Mouse (Mus musculus) left cerebral cortex, adult 2 months (tissue): ENCODE results near the gene Olfr1359. TPM values are rescaled to one million over a fixed set of nuclear protein-coding genes. Genes with fewer than 3 reads are reported as not detected.
"Not testable (repeated sequence)": the region's sequence is repeated elsewhere in the genome, so short reads cannot be mapped to it uniquely, and the experiment has no call there.

Experiments
- DNase-seq, 2 experiments: peaks; one replicate each; pipeline ENCODE4 v3.0.0; 2021 to 2022; ENCODE audit warnings: low spot score in 2 of 2, mixed read lengths in 1 of 2; ENCODE audit errors: extremely low spot score in 1 of 2
- H3K27ac ChIP-seq: fragments of 200-600 bp; 2 replicates; pipeline ENCODE4 v1.8.1; 2022
- H3K4me3 ChIP-seq: fragments of 200-600 bp; 2 replicates; pipeline ENCODE4 v1.8.1; 2022
- CTCF ChIP-seq: fragments of 200-600 bp; IDR thresholded peaks from 2 replicates; pipeline ENCODE4 v1.8.1; 2022; ENCODE audit warnings: antibody characterized with exemption, mild to moderate bottlenecking, moderate library complexity
- intact Hi-C: fragments of 180-260 bp; cut with DNase I; formaldehyde crosslinking; loops from one replicate; pipeline ENCODE4 v1.15.1; 2025
- total RNA-seq, 2 experiments: library from RNA; stranded (reverse); gene quantifications; 2 replicates each; pipeline ENCODE4 v1.2.3; 2021

Olfr1359 gene
- total RNA-seq, 2 experiments from 2014 or later: not detected

- Histone ChIP-seq H3K27ac (no peak overlapping the region), H3K4me3 (peak overlapping the region; percentile 38; the same call in 1 of the 2 replicates)
- no peak for DNase-seq
- no peak for TF ChIP-seq CTCF
- intact Hi-C loops: loop anchor here (1.0 to 10.0 kb wide), 4 partner anchors 16 to 1964 kb away; partner anchors contain the start of genes Hist1h2ac, Hist1h2bc and Hist1h4d
These were observed 20.6 kb downstream of the Olfr1359 start for GRCm38 (mm10) chr13:21718381-21719080.

DNA sequence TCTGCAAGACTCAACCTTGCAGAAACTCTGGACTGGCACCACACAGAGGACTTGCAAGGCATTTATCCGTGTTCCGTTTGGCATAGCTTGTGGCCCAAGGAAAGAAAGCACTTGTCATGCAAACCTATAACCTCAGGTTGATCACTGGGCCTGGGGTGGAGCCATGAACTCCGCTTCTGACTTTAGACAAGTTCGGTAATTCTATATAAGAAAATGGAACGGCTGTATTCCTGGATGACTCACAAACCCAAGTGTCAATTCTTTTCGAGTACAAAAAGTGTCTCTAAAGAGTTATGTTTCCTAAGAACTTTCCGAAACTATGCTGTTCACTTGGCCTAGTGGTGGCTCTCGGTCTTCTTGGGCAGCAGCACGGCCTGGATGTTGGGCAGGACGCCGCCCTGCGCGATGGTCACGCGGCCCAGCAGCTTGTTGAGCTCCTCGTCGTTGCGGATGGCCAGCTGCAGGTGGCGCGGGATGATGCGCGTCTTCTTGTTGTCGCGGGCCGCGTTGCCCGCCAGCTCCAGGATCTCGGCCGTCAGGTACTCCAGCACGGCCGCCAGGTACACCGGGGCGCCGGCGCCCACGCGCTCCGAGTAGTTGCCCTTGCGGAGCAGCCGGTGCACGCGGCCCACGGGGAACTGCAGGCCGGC lies 23.3 kb downstream of the Olfr1359 start:
- H3K27ac ChIP-seq, DNase-seq, intact Hi-C loops: not testable (repeated sequence)
- peak overlapping the region; percentile 46 for H3K4me3 ChIP-seq

GRCm38 (mm10) chr13:21721757-21722372 lies 24.0 kb downstream of the Olfr1359 start, which contains the start of gene Hist1h2bm:
Hist1h2bm (plus strand) TSS chr13:21722044.
- peak within 1 kb of the TSS; percentile 46 for H3K4me3 ChIP-seq
- intact Hi-C loops: loop anchor here (2.0 kb wide), 1 partner anchor 57 kb away; no protein-coding TSS in a partner anchor
- peak; percentile 56 to 62 for DNase-seq
- not testable (repeated sequence) for H3K27ac ChIP-seq

- intact Hi-C loops: loop anchor here (2.0 kb wide), 1 partner anchor 56 kb away; no protein-coding TSS in a partner anchor
- H3K27ac ChIP-seq: no peak overlapping the region
These were observed 24.5 kb downstream of the Olfr1359 start for GRCm38 (mm10) chr13:21722373-21722925.

GRCm38 (mm10) chr13:21722993-21723836 lies 25.3 kb downstream of the Olfr1359 start:
- no peak overlapping the region for H3K4me3 ChIP-seq
- TF ChIP-seq CTCF: no peak; the same call in 1 of the 2 replicates
- intact Hi-C loops: loop anchor here (2.0 kb wide), 1 partner anchor 56 kb away; no protein-coding TSS in a partner anchor
- no peak overlapping the region for H3K27ac ChIP-seq
- no peak for DNase-seq

More at GRCm38 (mm10) chr13:21722373-21722925, 24.5 kb downstream of the Olfr1359 start:
- peak overlapping the region; percentile 46 for H3K4me3 ChIP-seq
- no peak for TF ChIP-seq CTCF
- no peak for DNase-seq

DNA sequence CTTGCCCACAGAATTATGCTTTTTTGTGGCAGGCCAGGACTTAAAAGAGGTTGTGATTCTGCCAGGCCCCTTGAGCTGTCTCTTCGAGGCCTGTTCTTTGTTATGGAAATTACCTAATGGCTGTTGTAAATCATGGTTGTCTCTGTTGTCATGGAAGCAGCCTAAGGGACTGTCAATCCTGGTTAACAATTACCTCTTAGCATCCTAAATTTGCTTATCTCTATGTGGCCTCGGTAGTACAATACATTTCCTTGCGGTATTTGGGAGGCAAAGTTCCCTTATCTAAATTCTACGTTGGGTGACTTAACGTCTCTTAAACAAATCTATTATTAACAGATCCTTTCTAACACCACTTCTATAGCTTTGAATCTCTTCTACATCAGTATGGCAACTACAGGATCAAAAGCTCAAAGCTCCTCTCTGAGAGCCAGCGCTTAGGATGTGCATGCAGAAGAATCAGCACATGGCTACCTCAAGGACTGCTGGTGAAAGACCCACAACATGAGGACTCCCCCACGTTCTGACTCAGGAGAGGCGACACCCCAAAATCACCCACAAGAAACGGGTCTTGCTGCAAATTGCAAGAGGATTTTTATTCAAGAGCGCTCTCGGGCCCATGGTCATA lies 30.1 kb downstream of the Olfr1359 start:
- H3K4me3 ChIP-seq: no peak overlapping the region
- no peak for TF ChIP-seq CTCF
- H3K27ac ChIP-seq: no peak overlapping the region
- no peak for DNase-seq
- intact Hi-C loops: no loop called here

DNA sequence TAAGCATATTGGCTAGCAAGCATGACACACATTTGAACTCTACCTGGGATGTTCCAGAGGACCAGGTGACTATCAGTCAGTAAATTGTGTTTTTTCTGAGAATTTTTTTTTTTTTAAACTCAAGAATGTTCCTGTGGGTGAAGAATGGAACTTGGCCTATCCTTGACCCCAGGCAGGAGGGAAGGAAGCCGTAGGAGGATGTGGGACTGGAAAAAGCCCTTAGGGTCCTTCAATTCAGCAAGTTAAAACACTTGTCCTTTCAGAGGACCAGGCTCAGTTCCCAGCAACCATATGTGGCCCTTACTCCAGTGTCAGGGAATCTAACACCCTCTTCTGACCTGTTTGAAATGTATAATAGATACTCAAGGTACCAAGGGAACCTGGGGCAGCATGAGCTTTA lies 31.6 kb downstream of the Olfr1359 start:
- no peak for DNase-seq
- no peak for TF ChIP-seq CTCF
- intact Hi-C loops: no loop called here
- H3K4me3 ChIP-seq: no peak overlapping the region
- no peak overlapping the region for H3K27ac ChIP-seq

GRCm38 (mm10) chr13:21733466-21733865 lies 35.6 kb downstream of the Olfr1359 start:
- Histone ChIP-seq H3K27ac (no peak overlapping the region), H3K4me3 (no peak overlapping the region)
- intact Hi-C loops: no loop called here
- no peak for DNase-seq
- no peak; the same call in 1 of the 2 replicates for TF ChIP-seq CTCF

DNA sequence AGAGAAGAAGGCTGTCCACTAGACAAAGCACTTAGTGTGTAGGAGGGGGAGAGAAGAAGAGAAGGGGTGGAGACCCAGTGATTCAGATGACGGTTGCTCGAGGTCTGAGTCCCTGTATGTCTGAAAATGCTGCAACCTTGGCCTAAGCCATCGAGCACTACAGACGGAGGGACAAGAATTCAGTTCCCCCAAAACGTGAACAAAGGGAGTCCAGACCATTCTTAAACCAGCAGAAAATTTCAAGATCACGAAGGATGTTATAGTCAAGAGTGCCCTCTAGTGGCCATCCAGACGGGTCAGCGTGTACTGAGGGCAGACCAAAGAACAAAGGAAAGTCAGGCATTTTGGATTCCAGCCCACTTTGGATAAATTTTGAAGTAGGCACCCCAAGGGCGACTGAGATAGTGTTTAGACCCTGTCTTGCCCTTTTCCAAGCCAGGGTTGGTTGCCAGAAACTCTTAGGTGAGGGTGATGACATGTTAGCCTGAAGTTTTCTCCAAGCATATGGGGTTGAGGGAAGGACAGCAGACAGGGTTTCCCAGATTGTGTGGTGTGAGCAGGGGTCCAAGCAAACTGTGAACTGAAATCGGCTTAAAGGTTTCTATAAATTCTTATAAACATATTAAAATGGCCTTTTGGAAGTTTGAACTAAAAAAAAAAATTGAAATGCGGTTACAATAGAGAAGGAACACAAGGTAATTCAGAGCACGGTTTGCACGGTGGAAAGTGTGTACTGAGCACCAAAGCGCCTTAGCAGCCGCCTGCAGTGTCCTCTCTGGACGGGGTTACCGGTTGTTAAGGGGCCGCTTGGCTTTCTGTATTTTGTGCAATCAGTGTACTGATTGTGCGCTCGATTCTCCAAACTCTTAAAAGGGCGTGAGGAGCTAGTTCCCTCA lies 36.3 kb downstream of the Olfr1359 start:
- Histone ChIP-seq H3K4me3 (peak overlapping the region; percentile 48), H3K27ac (peak overlapping the region; percentile 63)
- peak; percentile 61 to 66 for DNase-seq
- intact Hi-C loops: loop anchor here (1.0 kb wide), 2 partner anchors 16 kb away; partner anchors contain the start of gene Hist1h4k
- peak; percentile 89 for TF ChIP-seq CTCF

- Histone ChIP-seq H3K4me3 (peak within 1 kb of the TSS; percentile 48), H3K27ac (peak within 1 kb of the TSS; percentile 63)
- intact Hi-C loops: loop anchor here (1.0 kb wide), 2 partner anchors 15 to 17 kb away; partner anchors contain the start of gene Hist1h4k
- peak; percentile 71 for DNase-seq
These were observed 37.2 kb downstream of the Olfr1359 start, which contains the start of gene Hist1h4j for GRCm38 (mm10) chr13:21734906-21735767. Hist1h4j (plus strand) TSS chr13:21735064.
